Mouse (Mus musculus) liver, embryonic 16.5 days (tissue): ENCODE results near the gene Lactb. TPM values are rescaled to one million over a fixed set of nuclear protein-coding genes. Genes with fewer than 3 reads are reported as not detected.
A peak's percentile ranks its signal among the peaks of the same experiment; 100 is the strongest.

Experiments
- ATAC-seq: fragments of 200-750 bp; cut with Nextera tagmentation; 2 replicates; pipeline ENCODE4 v1.8.0; 2017; ENCODE audit warnings: low read depth, mild to moderate bottlenecking, moderate number of reproducible peaks, moderate library complexity
- H3K27ac ChIP-seq: fragments of 300-500 bp; sonication (generic); 2 replicates; pipeline ENCODE4 v1.5.1; 2014; ENCODE audit warnings: mild to moderate bottlenecking, low read length
- H3K27me3 ChIP-seq: fragments of 300-500 bp; sonication (generic); 2 replicates; pipeline ENCODE4 v1.6.1; 2014; ENCODE audit warnings: low read depth, low read length, mixed read lengths; ENCODE audit not compliant: control insufficient read depth, insufficient read depth
- H3K36me3 ChIP-seq: fragments of 300-500 bp; sonication (generic); 2 replicates; pipeline ENCODE4 v1.6.1; 2014; ENCODE audit warnings: mild to moderate bottlenecking; ENCODE audit not compliant: control insufficient read depth, insufficient read depth
- H3K4me1 ChIP-seq: fragments of 300-500 bp; sonication (generic); 2 replicates; pipeline ENCODE4 v1.6.1; 2014; ENCODE audit warnings: low read depth, low read length, mixed read lengths; ENCODE audit not compliant: control insufficient read depth
- H3K4me2 ChIP-seq: fragments of 300-500 bp; sonication (generic); 2 replicates; pipeline ENCODE4 v1.6.1; 2014; ENCODE audit warnings: low read depth, low read length, mixed read lengths
- H3K4me3 ChIP-seq: fragments of 300-500 bp; sonication (generic); 2 replicates; pipeline ENCODE4 v1.5.1; 2014; ENCODE audit warnings: low read depth, mild to moderate bottlenecking, low read length
- H3K9ac ChIP-seq: fragments of 300-500 bp; sonication (generic); 2 replicates; pipeline ENCODE4 v1.6.1; 2014; ENCODE audit warnings: low read depth, low read length
- H3K9me3 ChIP-seq: fragments of 300-500 bp; sonication (generic); replicated peaks from 2 replicates; pipeline ENCODE4 v1.6.1; 2016; ENCODE audit warnings: low read length; ENCODE audit not compliant: control insufficient read depth
- WGBS: fragments of 180-500 bp; shearing (Covaris S2); extraction: QIAGEN DNeasy Blood & Tissue Kit; methylation state at CpG from one replicate; pipeline ENCODE4 v1.1.7; 2014; ENCODE audit not compliant: insufficient replicate concordance; 5-methylcytosine and 5-hydroxymethylcytosine counted together
- polyA plus RNA-seq: library from polyadenylated mRNA; unstranded; fragments of >200 nt; fragmentation: Nextera tagmentation; extraction: Ambion mirVana; gene quantifications from 2 replicates; pipeline ENCODE4 v1.2.1, GENCODE M21; 2015

Lactb gene
- polyA plus RNA-seq, 1 experiment from 2014 or later: 4.4 TPM

DNA sequence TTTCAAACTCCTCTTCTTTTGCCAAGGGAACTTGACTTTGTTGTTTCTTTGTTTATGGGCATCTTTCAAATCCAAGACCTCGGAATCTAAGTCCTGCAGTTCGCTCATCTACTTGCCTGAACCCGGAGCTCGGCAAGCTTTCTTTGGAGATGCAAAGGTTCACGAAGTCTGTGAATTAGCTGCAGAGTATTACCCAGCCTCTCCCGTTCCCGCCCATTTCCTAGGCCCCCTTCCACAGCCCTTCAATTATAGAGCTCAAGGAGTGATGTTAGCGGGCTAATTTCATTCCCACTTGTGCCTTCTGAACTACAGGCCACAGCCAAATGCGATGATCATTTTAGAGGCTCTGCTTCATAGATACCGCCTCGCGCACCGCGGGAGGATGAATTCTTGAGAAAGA is 55.3 kb downstream of the Lactb start:
- no peaks in the 10 kb centered on the region for H3K36me3 ChIP-seq
- H3K27ac ChIP-seq: peak overlapping the region; percentile 28; the same call in 1 of the 2 replicates
- H3K4me3 ChIP-seq: peak overlapping the region; percentile 98
- no peaks in the 10 kb centered on the region for H3K9me3 ChIP-seq
- peak overlapping the region; percentile 85 for H3K4me2 ChIP-seq
- no peaks in the 10 kb centered on the region for H3K27me3 ChIP-seq
- H3K9ac ChIP-seq: peak overlapping the region; percentile 58
- peaks cover 37% of the 10 kb centered on the region for H3K4me1 ChIP-seq
- no peak for ATAC-seq
- WGBS: under 1% methylated on average over 14 of the region's 14 CpGs

DNA sequence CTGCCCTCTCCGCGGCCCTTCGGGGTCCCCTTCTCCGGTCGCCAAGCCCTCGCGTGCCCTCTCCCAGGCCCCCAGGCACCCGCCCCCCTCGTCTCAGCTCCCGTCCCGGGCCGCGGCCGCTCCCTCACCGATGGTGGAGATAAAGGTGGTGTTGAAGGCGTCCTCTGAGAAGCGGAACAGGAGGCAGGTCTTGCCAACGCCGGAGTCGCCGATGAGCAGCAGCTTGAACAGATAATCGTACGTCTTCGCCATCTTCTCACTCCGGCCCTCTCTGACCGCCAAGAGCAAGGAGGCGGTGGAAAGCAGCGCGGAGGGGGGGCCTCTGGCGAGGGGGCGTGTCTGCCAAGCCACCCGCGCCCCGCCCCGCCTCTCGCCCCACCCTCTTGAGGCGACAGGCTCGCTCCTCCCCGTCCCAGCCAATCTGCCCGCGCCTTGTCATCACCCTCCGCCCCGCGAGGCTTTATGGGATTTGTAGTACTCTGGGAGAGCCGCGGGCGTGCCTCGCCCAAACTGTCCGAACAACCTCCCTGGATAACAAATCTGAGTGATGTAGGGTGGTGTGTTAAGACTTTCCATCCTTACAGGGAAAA is 55.8 kb downstream of the Lactb start, which contains the start of gene Rab8b:
Gene Rab8b (minus strand): TSS at position 306 of the 590 bp plus-strand sequence.
- peaks cover 41% of the 10 kb centered on the region for H3K4me1 ChIP-seq
- no peaks in the 10 kb centered on the region for H3K9me3 ChIP-seq
- no peaks in the 10 kb centered on the region for H3K27me3 ChIP-seq
- H3K4me2 ChIP-seq: peak within 1 kb of the TSS; percentile 85
- WGBS: under 1% methylated on average over 49 of the region's 49 CpGs
- peak; percentile 93 for ATAC-seq
- H3K27ac ChIP-seq: peak within 1 kb of the TSS; percentile 96
- H3K9ac ChIP-seq: peak within 1 kb of the TSS; percentile 99
- H3K4me3 ChIP-seq: peak within 1 kb of the TSS; percentile 98
- H3K36me3 ChIP-seq: no peaks in the 10 kb centered on the region

DNA sequence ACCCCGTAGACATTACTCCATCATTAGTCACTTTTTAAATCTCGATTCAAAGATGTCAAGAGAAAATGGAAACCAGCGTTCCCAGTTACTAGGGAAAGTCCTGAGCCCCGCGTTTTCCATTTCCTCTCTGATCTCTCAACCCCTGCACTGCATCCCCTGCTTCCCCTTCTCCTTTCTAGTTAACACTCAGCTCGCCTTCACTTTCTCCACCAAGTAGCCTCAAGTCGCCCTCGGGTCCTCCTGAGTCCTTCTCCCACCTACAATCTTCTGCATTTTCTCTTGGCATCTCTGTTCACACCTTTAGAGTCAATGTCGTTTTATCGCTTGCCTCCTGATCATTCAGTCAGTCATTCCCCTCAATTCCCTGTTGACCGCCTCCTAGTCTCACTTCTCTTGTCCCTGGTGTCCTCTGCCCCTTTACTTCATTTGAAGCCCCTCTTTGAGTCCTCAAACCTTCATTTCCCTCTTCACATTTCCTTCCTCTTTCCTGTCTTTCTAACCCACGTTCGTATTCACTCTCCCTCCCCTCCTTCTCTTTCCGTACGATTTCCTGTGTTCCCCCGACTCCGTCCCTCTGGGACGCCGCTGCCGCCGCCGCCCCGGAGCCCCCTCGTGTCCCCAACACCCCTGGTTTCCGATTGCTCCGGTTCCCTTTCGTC is 56.5 kb downstream of the Lactb start:
- H3K9ac ChIP-seq: peak overlapping the region; percentile 99
- H3K27me3 ChIP-seq: no peaks in the 10 kb centered on the region
- peaks cover 48% of the 10 kb centered on the region for H3K4me1 ChIP-seq
- ATAC-seq: no peak
- no peaks in the 10 kb centered on the region for H3K36me3 ChIP-seq
- H3K4me2 ChIP-seq: peak overlapping the region; percentile 67
- H3K9me3 ChIP-seq: no peaks in the 10 kb centered on the region
- H3K4me3 ChIP-seq: peak overlapping the region; percentile 98
- WGBS: 1% methylated on average over 27 of the region's 27 CpGs
- H3K27ac ChIP-seq: peak overlapping the region; percentile 96

DNA sequence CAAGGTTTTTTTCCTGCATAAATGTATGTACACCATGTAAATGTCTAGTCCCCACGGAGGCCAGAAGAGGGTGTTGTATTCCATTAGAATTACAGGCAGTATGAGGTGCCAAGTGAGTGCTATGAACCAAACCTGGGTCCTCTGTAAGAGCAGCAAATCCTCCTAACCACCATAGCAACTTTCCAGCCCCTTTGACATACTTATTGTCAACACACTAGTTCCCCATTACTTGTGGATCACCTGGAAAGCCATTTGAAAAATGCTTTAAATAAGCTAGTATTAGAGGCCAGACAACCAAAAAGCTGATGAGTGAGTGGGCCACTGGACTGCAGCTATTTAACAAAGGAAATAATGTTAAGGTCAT is 57.4 kb downstream of the Lactb start:
- ATAC-seq: no peak
- Histone ChIP-seq H3K4me3 (peak overlapping the region; percentile 98), H3K4me1 (peaks cover 55% of the 10 kb centered on the region), H3K27ac (peak overlapping the region; percentile 96), H3K27me3 (no peaks in the 10 kb centered on the region), H3K9ac (peak overlapping the region; percentile 99), H3K4me2 (peak overlapping the region; percentile 67), H3K9me3 (no peaks in the 10 kb centered on the region), H3K36me3 (no peaks in the 10 kb centered on the region)
- 49% methylated on average over 1 of the region's 1 CpGs for WGBS

DNA sequence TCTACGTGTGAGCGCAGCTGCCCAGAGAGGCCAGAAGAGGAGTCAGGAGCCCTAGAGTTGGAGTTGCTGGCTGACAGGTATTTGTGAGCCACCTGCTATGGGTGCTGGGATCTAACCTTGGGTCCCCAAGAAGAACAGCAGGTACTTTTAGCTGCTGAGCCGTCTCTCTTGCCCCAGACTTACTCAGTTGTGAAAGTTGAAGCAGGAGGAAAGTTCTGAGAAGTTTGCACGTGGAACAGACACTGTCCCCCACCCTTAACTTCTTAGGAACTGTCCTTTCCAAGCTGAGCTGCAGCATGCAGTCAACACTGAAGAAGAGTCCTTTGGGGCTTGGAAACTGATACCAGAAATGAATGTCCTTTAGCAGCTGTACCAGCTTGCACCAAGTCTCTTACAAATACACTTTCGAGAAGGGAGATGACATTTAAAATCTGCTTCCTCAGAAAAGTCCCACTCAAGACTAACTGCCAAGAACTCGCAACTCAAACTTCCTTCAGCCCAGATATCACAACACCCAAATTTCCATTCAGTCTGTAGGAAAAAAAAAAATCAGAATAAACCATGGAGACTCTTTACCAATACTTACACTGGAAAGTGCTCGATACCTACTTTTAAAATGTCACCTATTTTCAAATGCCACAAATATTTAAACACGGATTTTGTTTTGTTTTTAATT is 57.9 kb downstream of the Lactb start:
- Histone ChIP-seq H3K4me1 (peaks cover 60% of the 10 kb centered on the region), H3K27me3 (no peaks in the 10 kb centered on the region), H3K9me3 (no peaks in the 10 kb centered on the region), H3K4me3 (peak overlapping the region; percentile 98), H3K36me3 (peaks cover 3% of the 10 kb centered on the region; the same call in 1 of the 2 replicates), H3K4me2 (peak overlapping the region; percentile 67), H3K9ac (peak overlapping the region; percentile 60), H3K27ac (peak overlapping the region; percentile 96)
- no peak for ATAC-seq
- 50% methylated on average over 8 of the region's 8 CpGs for WGBS

DNA sequence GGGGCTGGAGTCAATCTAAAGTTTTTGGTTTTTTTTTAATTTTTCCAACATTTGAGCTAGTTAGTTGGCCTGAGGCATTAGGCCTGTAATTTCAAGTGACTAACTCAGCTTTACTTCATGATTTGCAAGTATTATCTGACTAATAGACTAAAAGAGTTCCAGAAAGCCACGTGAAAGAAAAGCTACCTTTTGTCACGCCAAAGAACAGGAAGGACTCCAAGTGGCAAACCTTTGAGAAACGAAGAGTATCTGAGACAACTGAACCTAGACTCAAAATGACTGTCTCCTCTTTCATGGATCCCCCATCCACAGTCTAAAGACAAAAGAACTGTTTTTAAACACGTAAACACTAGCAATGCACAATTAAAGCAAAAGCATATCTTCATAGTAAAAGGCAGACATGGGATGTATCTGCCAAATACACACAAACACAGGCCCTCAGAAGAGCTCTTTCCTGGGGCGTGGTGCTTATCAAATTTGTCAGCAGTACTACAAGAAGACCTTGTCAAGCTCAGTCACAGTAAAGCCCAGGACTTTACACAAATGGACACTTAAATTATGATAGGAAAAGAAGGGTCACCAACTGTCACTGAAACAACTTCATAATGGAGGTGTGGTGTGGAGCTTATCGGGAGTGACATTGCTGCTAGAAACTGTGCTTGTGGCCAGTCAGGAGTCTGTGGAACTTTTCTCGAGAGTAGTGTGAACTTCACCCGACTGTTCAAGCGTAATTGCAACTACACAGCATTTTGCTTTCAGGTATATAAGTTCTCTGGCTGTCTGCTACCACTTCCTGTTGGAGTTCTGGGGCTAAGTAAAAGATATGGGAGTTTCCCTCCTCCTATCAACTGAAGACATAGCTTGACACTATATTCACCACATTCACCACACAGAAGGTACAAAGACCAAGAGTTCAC is 59.2 kb downstream of the Lactb start:
- H3K27me3 ChIP-seq: no peaks in the 10 kb centered on the region
- H3K4me3 ChIP-seq: peak overlapping the region; percentile 98
- 15% methylated on average over 9 of the region's 9 CpGs for WGBS
- peaks cover 71% of the 10 kb centered on the region for H3K4me1 ChIP-seq
- peak overlapping the region; percentile 67 for H3K4me2 ChIP-seq
- peak overlapping the region; percentile 96 for H3K27ac ChIP-seq
- H3K9me3 ChIP-seq: no peaks in the 10 kb centered on the region
- peak overlapping the region; percentile 60 for H3K9ac ChIP-seq
- H3K36me3 ChIP-seq: peaks cover 3% of the 10 kb centered on the region; the same call in 1 of the 2 replicates
- ATAC-seq: peak; percentile 62

DNA sequence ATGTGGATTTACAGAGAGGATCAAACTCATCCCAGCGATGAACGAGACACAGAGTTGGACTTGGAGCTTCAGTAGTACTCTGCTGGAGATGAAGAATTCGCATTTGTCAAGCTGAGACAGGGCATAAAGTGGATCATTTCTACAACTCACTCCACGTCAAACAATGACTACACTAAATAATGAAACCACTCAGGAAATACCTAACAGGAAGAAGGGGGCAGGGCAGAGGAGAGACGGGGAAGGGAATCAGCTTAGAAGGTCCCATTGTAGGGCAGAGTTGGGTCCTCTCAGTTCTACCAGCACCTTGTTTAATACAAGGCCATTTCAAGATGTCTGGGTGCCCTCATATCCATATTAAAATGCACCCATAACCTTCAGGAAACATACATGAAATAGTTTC is 59.9 kb downstream of the Lactb start:
- Histone ChIP-seq H3K36me3 (peaks cover 3% of the 10 kb centered on the region; the same call in 1 of the 2 replicates), H3K9ac (peak overlapping the region; percentile 58), H3K27me3 (no peaks in the 10 kb centered on the region), H3K9me3 (no peaks in the 10 kb centered on the region), H3K27ac (peak overlapping the region; percentile 96), H3K4me2 (peak overlapping the region; percentile 67), H3K4me3 (peak overlapping the region; percentile 32), H3K4me1 (peaks cover 72% of the 10 kb centered on the region)
- no peak for ATAC-seq
- WGBS: 21% methylated on average over 5 of the region's 5 CpGs

DNA sequence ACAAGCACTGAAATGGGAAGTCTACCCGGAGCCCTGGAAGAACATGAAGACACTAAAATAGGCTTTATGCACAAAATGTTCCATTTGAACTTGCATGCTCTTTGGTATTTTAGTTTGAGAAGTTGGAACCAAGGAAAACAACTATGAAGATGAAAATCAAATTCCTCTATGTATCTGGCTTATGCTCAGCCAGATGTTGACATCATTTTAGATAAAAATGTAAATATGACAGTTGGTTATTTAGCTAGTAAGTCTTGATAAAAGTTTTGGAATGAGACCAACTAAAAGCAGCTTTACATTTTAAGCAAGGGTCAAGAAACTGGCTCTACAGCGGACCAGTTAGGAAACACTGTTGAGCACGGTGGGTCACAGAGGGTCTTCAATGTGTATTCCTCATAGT is 60.7 kb downstream of the Lactb start:
- Histone ChIP-seq H3K27me3 (no peaks in the 10 kb centered on the region), H3K4me3 (no peak overlapping the region), H3K9me3 (no peaks in the 10 kb centered on the region), H3K4me1 (peaks cover 74% of the 10 kb centered on the region), H3K36me3 (peaks cover 3% of the 10 kb centered on the region; the same call in 1 of the 2 replicates), H3K9ac (no peak overlapping the region; the same call in 1 of the 2 replicates), H3K4me2 (peak overlapping the region; percentile 67), H3K27ac (peak overlapping the region; percentile 96)
- whole genome bisulfite sequencing: 69% methylated on average over 3 of the region's 3 CpGs
- no peak for ATAC-seq
